Mouse (Mus musculus) embryonic stem cell, embryonic (primary cell): ENCODE results near the gene Thumpd3.

Source experiments
- CTCF ChIA-PET, 4 experiments: fragments of 300-600 bp in 2 of 4; fragments of 350-600 bp in 2 of 4; sonication (Branson Sonifier 250); formaldehyde crosslinking; loops; one replicate each; lab custom pipeline; 2022; ENCODE audit warnings: inconsistent platforms in 2 of 4; lab: Charles Lee
- POLR2A ChIA-PET, 4 experiments: fragments of 300-600 bp in 2 of 4; fragments of 350-600 bp in 2 of 4; sonication (Branson Sonifier 250); formaldehyde crosslinking; loops; one replicate each; lab custom pipeline; 2022; ENCODE audit warnings: antibody characterized with exemption in 4 of 4, inconsistent platforms in 1 of 4; lab: Charles Lee

Thumpd3 gene

GRCm38 (mm10) chr6:113046041-113046975, at the start of gene Thumpd3:
Thumpd3 (plus strand) TSS chr6:113046225.
- POLR2A ChIA-PET, result interaction anchor here in 3 of 4 experiments (0.5 to 6.8 kb wide), 56 partner anchors 8 to 694 kb away, joined by 3 to 80 read pairs (median 4); partner anchors contain the start of genes Setd5 (in 3 of the 3), Rad18 (in 2 of the 3), Brpf1 (in 1 of the 3) and Mtmr14 (in 1 of the 3)

DNA sequence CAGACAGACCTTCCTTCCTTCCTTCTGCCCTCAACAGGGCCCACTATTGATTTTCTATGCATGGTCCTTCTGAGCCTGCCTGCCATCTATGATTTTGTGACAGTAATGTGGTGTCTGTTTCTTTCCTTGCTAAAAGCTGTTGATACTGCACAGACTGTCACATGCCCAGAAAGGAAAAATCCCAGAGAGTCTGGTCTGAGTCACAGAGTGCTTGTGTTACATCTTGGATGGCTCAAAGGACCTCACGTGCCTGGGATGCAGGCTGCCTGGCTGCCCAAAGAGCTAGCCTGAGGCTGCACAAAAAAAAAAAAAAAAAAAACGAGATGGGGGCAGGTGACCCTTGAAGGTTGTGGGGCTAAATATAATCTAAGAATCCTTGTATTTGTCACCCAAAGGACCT, 46.8 kb upstream of the Thumpd3 start:
- ChIA-PET CTCF (interaction anchor here in 1 of 4 experiments (1.7 kb wide), 1 partner anchor 299 kb away, joined by 8 read pairs; no protein-coding TSS in a partner anchor), POLR2A (no interaction called here)

More at GRCm38 (mm10) chr6:113046041-113046975, at the start of gene Thumpd3:
- CTCF ChIA-PET, result interaction anchor here (0.6 to 1.2 kb wide), 5 partner anchors 8 to 260 kb away, joined by 3 to 4 read pairs (median 3); no protein-coding TSS in a partner anchor

GRCm38 (mm10) chr6:113000666-113001287, 45.2 kb upstream of the Thumpd3 start:
- CTCF ChIA-PET, result interaction anchor here (0.5 to 2.2 kb wide), 20 partner anchors 18 to 1659 kb away, joined by 3 to 27 read pairs (median 3); partner anchors contain the start of gene Rad18 (in 1 of the 4)
- POLR2A ChIA-PET, result interaction anchor here in 3 of 4 experiments (0.6 to 1.5 kb wide), 8 partner anchors 11 to 510 kb away, joined by 3 to 11 read pairs (median 4); no protein-coding TSS in a partner anchor

DNA sequence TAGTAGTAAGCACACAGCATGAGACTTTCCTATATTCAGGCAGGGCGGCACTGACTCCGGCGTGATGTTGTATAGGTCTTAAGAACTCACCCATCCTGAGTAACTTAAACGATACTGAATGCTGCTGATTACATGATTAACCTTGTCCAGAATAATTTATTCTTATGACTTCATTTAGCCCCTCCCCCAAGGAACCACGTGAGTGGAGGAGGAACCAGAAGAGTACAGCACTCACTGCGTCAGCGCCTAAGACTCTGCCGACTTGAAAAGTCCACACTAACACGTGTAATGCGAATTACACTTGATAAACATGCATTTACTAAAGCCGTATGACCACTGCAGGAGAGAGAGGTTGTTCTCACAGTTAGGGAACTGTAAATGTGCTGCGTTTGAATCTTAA, 44.3 kb upstream of the Thumpd3 start:
- ChIA-PET POLR2A (interaction anchor here in 2 of 4 experiments (1.0 to 1.5 kb wide), 6 partner anchors 12 to 511 kb away, joined by 3 to 6 read pairs (median 3); no protein-coding TSS in a partner anchor), CTCF (interaction anchor here in 3 of 4 experiments (0.6 to 2.2 kb wide), 11 partner anchors 17 to 435 kb away, joined by 3 to 27 read pairs (median 3); no protein-coding TSS in a partner anchor)

GRCm38 (mm10) chr6:113003313-113004111, 42.5 kb upstream of the Thumpd3 start:
- ChIA-PET CTCF (no interaction called here), POLR2A (interaction anchor here in 1 of 4 experiments (0.7 to 2.6 kb wide), 2 partner anchors 72 to 309 kb away, joined by 3 to 6 read pairs; no protein-coding TSS in a partner anchor)

- CTCF ChIA-PET, result interaction anchor here in 3 of 4 experiments (0.6 to 1.6 kb wide), 5 partner anchors 12 to 306 kb away, joined by 3 to 6 read pairs (median 4); no protein-coding TSS in a partner anchor
- POLR2A ChIA-PET, result interaction anchor here in 2 of 4 experiments (0.6 to 1.4 kb wide), 2 partner anchors 24 to 216 kb away, joined by 3 to 4 read pairs; no protein-coding TSS in a partner anchor
These were observed 39.2 kb upstream of the Thumpd3 start for GRCm38 (mm10) chr6:113006833-113007232.

GRCm38 (mm10) chr6:113011886-113012285, 34.1 kb upstream of the Thumpd3 start:
- ChIA-PET CTCF (interaction anchor here in 1 of 4 experiments (0.7 kb wide), 1 partner anchor 279 kb away, joined by 23 read pairs; no protein-coding TSS in a partner anchor), POLR2A (interaction anchor here in 2 of 4 experiments (0.7 to 1.1 kb wide), 2 partner anchors 110 to 224 kb away, joined by 3 read pairs; no protein-coding TSS in a partner anchor)

- CTCF ChIA-PET, result interaction anchor here in 1 of 4 experiments (0.7 kb wide), 1 partner anchor 280 kb away, joined by 23 read pairs; no protein-coding TSS in a partner anchor
- POLR2A ChIA-PET, result interaction anchor here in 2 of 4 experiments (0.7 to 1.1 kb wide), 2 partner anchors 110 to 224 kb away, joined by 3 read pairs; no protein-coding TSS in a partner anchor
These were observed 33.5 kb upstream of the Thumpd3 start for GRCm38 (mm10) chr6:113012495-113012941.

GRCm38 (mm10) chr6:113013550-113013949, 32.5 kb upstream of the Thumpd3 start:
- CTCF ChIA-PET, result interaction anchor here in 1 of 4 experiments (1.1 kb wide), 1 partner anchor 523 kb away, joined by 4 read pairs; no protein-coding TSS in a partner anchor
- POLR2A ChIA-PET, result no interaction called here

DNA sequence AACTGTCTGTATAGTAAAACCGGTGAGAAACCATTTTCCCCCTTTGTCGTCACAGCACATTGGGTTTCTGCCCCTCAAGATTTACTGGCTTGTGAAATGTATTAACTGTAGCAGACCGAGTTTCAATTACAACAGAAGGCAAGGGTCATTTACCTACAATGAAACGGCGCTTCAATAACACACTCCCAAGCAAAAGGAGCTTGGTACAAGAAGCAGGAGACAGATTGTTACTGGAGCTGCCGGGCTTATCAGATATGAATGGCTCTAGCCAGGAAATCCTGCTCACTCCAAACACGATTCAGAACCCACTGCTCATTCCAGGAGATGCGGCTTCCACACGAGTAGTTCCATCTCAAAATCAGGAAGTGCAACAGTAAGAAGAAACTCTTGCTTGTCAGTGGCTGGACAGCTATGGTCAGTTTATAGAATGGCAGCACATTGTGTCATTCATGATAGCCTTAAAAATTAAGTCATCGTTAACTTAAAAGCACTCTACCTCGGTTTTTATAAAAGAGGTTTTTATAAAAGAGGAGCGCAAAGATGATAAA, 28.5 kb upstream of the Thumpd3 start:
- CTCF ChIA-PET, result no interaction called here
- POLR2A ChIA-PET, result no interaction called here

DNA sequence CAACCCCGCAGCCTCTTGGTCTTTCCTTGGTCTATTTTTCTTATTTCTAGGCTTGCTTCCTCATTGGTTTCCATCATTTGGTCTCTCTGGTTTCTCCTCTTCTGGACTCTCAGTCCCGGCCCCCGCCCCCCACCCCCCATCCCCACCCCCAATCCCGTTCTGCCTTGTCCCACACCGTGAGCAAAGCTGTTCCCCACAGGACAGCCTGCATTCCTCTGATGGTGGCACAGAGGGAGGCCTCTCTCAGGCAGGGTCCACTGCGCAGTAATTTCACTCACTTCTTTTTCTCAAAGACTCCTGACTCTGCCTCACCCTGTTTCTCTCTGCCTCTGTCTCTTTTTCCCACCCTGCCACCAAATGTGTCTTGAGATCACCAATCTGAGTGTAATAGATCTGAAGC, 27.9 kb upstream of the Thumpd3 start:
- ChIA-PET POLR2A (interaction anchor here in 1 of 4 experiments (1.0 kb wide), 1 partner anchor 14 kb away, joined by 3 read pairs; no protein-coding TSS in a partner anchor), CTCF (no interaction called here)

- CTCF ChIA-PET, result interaction anchor here in 2 of 4 experiments (1.4 to 1.5 kb wide), 2 partner anchors 13 kb away, joined by 3 read pairs; no protein-coding TSS in a partner anchor
- POLR2A ChIA-PET, result interaction anchor here in 3 of 4 experiments (0.7 to 3.9 kb wide), 6 partner anchors 11 to 374 kb away, joined by 3 to 14 read pairs (median 4); no protein-coding TSS in a partner anchor
These were observed 21.2 kb upstream of the Thumpd3 start for GRCm38 (mm10) chr6:113024866-113025265.

DNA sequence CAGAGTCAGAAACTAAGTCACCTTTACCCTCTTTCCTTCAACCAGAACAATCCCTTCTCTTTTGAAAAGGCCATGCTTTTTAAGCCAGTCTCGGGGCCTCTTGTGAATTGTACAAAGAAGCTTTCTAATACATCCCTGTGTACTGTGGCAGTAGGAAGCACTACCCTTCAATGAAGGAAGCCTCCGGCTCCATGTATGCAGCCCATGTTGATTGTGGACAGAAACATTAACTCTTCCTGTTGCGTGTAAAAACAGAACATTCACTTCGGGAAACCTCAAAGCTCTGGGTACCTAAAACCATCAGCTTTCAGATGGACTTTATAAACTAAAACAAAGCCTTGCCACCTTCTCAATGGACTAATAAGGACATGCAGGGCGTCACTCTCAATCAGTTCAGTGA, 20.3 kb upstream of the Thumpd3 start:
- CTCF ChIA-PET, result interaction anchor here in 1 of 4 experiments (1.4 to 1.5 kb wide), 2 partner anchors 12 to 325 kb away, joined by 3 to 4 read pairs; no protein-coding TSS in a partner anchor
- POLR2A ChIA-PET, result interaction anchor here in 1 of 4 experiments (1.1 to 3.9 kb wide), 3 partner anchors 10 to 375 kb away, joined by 3 to 14 read pairs (median 6); no protein-coding TSS in a partner anchor

GRCm38 (mm10) chr6:113027446-113027845, 18.6 kb upstream of the Thumpd3 start:
- ChIA-PET POLR2A (interaction anchor here in 1 of 4 experiments (1.3 kb wide), 1 partner anchor 14 kb away, joined by 3 read pairs; no protein-coding TSS in a partner anchor), CTCF (interaction anchor here in 2 of 4 experiments (0.6 to 1.4 kb wide), 2 partner anchors 11 to 21 kb away, joined by 4 to 5 read pairs; no protein-coding TSS in a partner anchor)

GRCm38 (mm10) chr6:113029006-113029405, 17.0 kb upstream of the Thumpd3 start:
- POLR2A ChIA-PET, result no interaction called here
- CTCF ChIA-PET, result interaction anchor here in 2 of 4 experiments (0.7 to 1.3 kb wide), 2 partner anchors 9 to 339 kb away, joined by 3 to 5 read pairs; no protein-coding TSS in a partner anchor

DNA sequence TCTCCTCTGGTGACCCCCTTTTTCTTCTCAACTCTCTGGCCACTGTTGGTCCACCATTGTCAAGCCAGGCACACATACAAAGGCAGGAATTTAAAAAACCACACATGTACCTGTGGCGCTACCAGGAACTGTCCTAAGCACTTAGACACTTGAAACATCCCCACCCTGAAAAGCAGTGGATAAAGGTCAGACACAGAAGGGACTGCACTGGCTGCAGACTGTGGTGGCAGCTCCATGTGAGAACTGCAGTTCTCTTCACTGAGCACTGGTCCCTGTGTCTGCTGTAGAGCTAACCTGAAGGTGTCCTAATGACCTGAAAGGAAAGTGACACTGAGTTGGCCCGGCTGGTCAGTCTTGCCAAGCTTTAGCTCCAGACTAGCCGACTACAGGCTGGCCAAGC, 15.5 kb upstream of the Thumpd3 start:
- ChIA-PET CTCF (interaction anchor here in 1 of 4 experiments (1.2 kb wide), 1 partner anchor 330 kb away, joined by 3 read pairs; no protein-coding TSS in a partner anchor), POLR2A (interaction anchor here in 2 of 4 experiments (0.7 to 3.1 kb wide), 3 partner anchors 15 to 32 kb away, joined by 3 to 18 read pairs (median 3); partner anchors contain the start of gene Thumpd3 (in 1 of the 2))
